Mouse (Mus musculus) left cerebral cortex, postnatal 4 days (tissue): ENCODE results near the gene Tmem206. TPM values are rescaled to one million over a fixed set of nuclear protein-coding genes. Genes with fewer than 3 reads are reported as not detected.

Source experiments
- DNase-seq: peaks from one replicate; pipeline ENCODE4 v3.0.0-alpha.2; 2022
- intact Hi-C: fragments of 180-260 bp; cut with DNase I; formaldehyde crosslinking; loops from one replicate; pipeline ENCODE4 v1.15.1; 2025
- total RNA-seq, 2 experiments: library from RNA; stranded (reverse); gene quantifications; 2 replicates each; pipeline ENCODE4 v1.2.3; 2021

Gene Tmem206
- 10 to 100 TPM; 18.1 to 19.5 TPM for total RNA-seq

DNA sequence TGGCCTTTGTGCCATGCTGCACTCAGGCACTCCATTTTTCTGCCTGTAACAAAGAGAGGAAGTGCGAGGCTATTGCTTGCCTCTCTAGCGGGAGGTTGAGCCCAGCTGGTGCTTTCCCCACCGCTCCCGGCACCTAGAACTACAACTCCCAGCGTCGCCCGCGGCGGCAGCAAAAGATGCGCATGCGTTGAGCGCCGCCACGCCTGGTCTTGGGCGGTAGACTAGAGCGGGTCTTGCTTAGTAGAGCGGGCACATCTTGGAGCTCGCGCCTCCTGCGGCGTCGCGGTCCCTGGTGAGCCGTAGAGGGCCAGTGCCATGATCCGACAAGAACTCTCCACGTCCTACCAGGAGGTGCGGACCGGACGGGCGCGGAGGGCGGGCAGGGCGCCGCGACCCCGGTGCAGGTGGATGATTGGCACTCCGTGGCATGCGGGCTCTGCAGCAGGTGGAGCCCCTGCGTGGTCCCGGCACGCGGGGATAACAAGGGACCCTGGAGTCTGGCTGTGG, at the start of gene Tmem206:
Tmem206 (plus strand) TSS at position 187 of the 507 bp plus-strand sequence.
- peak; percentile 96 for DNase-seq
- intact Hi-C loops = no loop called here

DNA sequence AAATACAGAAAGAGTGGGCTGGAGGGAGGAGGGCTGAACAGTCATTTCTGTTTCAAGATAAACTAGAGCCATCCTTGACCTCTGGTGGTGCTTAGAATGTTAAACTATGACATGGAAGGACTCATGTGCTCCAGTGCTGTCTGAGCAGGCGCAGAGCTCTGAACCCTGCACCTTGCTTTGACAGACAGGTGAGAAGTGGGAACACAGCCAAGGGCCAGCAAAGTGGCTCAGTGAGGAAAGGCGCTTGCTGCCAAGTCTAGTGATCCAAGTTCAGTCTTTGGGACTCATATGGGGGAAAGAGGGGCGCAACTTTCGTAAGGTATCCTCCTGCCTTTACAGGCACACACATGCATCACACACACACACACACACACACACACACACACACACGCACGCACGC, 49.5 kb upstream of the Tmem206 start:
- intact Hi-C loops = loop anchor here (10.0 kb wide), 1 partner anchor 181 kb away; the partner anchor contains the start of gene Batf3
- DNase-seq = no peak

DNA sequence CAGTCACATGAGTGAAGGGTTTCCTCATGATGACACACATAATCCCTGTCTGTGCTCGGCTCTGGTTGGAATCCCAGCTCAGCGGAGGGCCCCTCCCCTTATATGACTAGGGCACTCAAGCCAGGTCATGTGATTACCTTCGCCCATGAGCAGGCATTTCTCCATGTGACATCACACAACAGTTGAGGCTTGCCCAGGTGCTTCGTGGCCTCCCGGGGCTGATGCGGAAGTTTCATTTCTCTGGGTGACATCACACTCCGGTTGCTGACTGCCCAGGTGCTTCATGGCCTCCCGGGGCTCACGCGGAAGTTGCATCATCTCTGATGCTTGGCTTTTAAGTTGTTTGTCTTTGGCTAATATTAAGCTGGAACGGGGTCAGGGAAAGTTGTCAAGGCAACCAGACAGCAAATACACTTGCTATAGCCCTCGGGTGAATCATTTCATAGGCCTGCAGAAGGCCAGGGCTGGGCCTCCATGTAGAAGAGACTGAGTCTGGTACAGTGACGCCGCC, 48.1 kb upstream of the Tmem206 start:
- intact Hi-C loops = loop anchor here (10.0 kb wide), 1 partner anchor 183 kb away; the partner anchor contains the start of gene Batf3
- no peak for DNase-seq

DNA sequence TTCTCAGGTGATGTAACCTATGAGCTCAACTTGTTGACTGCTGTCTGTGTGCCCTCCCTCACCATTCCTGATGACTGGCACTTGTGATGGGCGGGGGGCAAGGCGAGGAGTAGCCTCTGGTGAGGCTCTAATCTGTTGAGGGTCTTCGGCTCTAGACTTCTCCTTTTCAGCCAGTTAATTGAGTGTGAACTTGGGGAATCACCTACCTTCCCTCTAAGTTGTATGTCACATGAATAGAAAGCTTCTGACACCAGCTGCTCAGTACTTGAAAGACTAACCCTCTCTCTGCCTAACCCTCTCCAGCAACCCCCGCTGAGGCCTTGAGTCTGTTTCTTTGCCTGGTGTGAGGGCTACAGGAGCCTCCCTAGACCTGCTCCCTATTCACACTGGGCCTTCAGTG, 47.4 kb upstream of the Tmem206 start:
- intact Hi-C loops = loop anchor here (10.0 kb wide), 1 partner anchor 184 kb away; the partner anchor contains the start of gene Batf3

DNA sequence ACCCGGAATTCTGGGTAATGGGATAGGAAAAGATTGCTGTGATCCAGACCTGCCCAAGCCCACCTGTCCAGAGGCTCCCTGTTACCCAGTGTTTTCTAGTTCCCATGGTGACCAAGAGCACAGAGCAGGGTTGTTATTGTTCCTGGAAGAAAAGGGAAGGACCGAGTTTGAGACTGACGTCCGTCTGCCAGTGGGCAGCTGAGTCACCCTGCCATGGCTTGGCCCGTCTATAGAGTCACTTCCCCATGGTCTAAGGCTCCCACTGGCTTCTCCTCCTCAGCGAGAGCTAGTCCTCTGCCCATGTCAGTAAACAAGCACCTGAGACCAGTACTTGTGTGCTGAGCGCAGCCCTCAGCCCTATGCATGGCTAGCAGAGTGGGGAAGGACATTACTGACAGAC, 44.5 kb upstream of the Tmem206 start:
- no peak for DNase-seq
- intact Hi-C loops = no loop called here

More for the DNA sequence above, 47.4 kb upstream of the Tmem206 start:
- no peak for DNase-seq

DNA sequence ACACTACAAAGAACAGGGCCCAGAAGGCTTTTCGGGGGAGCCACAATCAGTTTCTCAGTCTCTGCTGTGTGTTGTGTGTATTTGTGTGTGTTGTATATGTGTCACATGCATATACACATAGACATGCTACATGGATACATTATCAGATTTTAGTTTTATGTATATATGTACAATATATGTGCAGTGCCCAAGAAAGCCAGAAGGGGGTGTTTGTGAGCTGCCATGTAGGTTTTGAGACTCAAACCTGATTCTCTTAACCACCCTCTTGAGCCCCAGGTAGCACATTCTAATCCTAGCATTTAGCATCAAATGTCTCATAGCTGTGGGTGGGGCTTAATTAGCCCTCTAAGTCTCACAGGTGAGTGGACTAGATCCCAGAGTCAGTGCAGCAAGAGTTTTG, 43.4 kb upstream of the Tmem206 start:
- intact Hi-C loops = no loop called here
- no peak for DNase-seq

DNA sequence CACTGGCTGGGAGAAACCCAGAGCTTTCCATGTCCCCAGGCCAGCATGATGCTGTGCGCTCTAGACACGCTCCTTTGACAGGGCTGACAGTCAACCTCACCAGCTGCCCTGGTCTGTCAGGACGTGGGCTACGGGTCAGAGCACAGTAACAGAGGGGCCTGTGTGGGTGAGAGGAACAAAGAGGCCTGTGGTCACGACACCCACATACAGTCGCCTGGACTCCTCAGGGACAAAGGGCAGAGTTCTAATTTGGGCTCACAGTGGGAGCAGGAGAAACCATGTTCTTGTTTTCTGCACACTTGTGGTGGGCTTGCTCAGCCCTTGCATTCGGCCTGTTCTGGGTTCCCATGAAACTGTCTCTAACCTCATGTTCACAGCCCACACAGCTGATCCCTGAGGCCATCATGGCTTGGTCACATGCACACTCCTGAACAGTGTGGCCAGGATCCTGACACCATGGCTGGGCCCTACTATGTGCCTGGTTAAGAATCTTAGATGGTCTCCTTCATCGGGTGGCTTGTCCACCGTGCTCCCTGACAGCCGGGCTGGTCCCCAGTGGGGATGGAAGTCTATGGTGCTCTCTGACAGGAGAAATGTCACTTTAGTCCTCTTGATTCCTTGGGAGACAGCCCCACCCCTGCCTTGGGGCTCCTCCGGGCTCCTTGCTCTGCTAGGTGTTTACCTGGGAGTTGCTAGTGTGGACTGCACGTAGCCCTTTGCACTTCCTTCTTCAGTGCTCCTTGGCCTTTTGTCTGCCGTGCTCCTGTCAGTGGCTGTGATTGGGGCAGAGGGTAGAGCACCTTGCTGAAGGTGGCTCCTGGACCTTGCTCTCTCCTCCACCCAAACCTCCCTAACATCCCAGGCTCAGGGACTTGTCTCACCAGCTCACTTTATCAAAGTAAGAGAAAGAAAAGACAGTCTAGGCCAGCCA, 42.3 kb upstream of the Tmem206 start:
- DNase-seq = no peak
- intact Hi-C loops = no loop called here

DNA sequence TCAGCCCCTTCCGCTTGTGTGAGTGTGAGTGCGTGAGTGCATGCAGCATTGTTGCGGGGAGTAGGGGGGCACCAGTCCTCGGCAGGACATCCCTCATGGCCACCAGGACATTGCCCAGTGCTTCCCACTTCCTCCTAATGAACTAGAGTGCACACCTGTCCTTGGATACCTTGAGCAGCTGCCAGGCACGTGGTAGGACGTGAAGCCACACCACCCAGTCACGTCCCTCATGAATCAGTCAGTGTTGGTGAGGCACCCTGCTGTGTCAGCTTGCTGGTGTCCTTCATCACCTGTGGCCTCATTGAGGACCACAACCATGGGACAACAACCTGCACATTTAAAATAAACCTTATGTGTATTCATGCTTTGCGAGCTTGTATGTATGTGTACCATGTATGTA, 41.2 kb upstream of the Tmem206 start:
- no peak for DNase-seq
- intact Hi-C loops = no loop called here

DNA sequence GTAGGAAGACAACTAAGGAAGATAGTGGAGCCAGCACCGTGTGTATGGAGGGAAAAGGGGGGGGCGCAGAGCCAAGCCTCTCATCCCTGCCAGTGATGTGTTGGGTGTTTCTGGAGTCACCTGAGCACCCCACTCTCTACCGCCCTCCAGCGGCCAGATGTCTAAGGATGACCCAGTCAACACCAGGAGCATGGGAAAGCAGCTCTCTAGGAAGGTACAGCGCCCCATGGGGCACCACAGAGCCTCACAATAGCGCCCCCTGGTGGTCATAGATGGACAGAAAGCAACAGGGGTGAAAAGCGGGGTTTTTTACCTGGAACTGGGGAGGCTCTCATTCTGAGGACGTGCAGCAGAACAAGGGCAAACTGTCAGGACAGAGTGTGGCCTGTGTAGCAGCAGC, 37.0 kb upstream of the Tmem206 start:
- DNase-seq = peak; percentile 50
- intact Hi-C loops = no loop called here

DNA sequence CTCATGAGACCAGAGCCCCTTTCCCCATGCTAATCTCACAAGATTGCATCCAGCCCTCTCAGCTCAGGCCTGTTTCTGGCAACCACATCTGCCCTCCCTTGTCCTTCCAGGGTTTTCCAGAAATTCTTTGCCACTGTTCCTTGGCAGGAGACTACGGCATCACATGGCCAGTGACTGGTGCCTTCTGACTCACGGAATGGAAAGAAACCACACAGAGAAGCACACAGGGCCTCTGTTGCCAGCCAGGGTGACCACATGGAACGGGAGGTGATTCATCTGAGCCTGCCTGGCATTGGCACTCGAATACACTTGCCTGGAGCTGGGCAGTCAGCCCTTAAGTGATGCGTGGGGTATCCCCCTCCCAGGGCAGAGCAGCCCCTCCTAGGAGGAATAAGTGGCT, 33.4 kb upstream of the Tmem206 start:
- peak; percentile 66 for DNase-seq

DNA sequence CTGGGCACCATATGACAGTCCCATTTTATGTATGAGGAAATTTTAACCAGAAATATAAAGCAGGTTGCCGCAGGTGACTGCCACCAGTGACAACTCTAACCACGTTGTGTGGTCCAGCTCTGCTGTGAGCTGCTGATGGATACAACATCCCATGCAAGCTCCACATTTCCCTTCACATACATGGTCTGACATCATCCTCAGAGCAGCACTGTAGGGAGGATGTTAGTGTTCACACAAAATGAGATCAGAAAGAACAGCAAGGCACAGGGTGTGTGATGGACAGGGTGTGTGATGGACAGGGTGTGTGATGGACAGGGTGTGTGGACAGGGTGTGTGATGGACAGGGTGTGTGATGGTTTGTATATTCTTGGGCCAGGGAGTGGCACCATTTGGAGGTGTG, 32.7 kb upstream of the Tmem206 start:
- intact Hi-C loops = no loop called here
- no peak for DNase-seq

More for the DNA sequence above, 33.4 kb upstream of the Tmem206 start:
- intact Hi-C loops = no loop called here

DNA sequence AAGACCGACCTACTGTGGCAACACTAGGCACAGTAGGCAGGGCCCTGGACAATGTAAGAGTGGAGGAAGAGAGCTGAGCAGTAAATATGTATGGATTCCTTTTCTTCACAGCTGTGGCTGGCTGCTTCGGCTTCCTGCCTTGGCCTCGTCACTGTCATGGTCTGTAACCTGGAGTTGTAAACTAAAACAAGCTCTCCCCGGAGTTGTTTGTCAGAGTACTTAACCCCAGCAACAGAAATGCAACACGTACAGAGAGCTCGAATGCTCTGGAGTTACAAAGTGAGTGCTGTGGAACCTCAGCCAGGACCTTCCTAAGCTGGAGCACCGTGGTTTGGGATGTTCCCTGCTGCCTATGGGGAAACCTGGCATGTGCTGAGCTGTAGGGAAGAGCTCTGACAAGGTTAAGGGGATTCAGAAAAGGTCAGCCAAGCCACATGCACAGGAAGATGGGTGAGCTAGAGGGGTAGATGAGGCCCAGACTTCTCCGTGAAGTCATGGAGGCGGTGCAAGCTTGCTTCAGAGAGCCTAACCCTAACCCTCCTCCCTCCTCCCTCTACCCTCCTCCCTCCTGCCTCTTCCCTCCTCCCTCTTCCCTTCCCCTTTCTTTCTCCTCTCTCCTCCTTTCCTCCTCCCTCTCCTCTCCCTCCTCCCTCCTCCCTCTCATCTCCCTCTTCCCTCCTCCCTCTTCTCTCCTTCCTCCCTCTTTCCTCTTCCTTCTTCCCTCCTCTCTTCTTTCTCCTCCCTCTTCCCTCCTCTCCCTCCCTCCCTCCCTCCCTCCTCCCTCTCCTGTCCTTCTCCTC, 31.5 kb upstream of the Tmem206 start:
- intact Hi-C loops = no loop called here
- DNase-seq = no peak

DNA sequence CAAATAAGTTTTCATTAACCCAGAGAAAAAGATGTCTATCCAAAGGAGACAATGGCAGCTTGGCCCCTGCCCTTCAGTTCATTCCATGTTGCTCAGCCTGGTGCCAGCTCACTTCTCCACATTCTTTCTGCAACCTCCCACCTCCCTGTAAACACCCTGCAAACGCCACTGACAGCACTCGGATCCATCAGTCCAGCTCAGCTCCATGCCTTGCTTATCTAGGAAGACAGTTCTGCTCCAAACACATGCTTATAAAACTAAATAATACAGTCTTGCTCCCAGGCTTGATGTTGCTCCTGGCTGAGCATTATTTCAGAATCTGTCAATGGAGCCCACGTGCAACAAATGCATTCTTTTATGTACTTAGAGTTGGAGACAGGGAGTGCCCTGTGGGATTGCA, 29.9 kb upstream of the Tmem206 start:
- intact Hi-C loops = no loop called here
- no peak for DNase-seq

DNA sequence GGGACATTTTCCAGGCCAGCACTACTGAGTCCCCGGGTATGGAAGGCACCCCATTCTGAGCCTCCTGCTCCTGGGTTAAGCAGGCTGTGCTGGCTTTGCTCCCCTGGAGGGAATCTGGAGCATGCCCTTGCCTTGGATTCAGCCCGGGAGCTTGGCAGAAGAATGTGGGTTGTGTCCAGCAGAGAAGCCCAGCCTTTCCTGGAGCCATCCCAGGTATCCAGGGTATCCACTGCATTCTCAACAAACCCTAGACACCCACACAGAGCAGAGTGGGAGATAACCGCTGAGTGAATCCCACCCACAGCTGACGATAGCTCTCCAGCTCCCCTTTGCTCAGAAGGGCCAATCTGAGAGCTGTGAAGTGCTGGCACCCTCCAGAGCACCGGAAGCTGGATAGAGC, 29.3 kb upstream of the Tmem206 start:
- intact Hi-C loops = no loop called here
- peak; percentile 38 for DNase-seq

DNA sequence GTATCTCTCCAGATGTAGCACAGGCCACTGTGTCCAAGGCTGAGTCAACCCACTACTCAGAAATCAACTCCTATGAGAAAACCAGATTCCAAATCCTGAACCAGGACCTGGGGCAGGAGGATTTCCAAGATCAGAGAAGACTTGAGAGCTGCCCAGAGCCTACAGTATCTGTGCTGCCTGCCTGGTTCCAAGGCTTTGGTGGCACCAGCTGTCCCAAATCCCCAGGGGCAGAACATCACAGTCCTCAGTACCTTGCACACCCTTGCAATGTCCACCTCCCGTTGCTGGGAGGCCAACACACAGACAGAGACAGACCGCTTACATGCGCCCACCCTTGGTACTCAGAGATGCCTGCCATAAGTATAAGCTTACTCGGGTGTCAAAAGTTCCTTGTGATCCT, 27.4 kb upstream of the Tmem206 start:
- intact Hi-C loops = no loop called here
- no peak for DNase-seq

DNA sequence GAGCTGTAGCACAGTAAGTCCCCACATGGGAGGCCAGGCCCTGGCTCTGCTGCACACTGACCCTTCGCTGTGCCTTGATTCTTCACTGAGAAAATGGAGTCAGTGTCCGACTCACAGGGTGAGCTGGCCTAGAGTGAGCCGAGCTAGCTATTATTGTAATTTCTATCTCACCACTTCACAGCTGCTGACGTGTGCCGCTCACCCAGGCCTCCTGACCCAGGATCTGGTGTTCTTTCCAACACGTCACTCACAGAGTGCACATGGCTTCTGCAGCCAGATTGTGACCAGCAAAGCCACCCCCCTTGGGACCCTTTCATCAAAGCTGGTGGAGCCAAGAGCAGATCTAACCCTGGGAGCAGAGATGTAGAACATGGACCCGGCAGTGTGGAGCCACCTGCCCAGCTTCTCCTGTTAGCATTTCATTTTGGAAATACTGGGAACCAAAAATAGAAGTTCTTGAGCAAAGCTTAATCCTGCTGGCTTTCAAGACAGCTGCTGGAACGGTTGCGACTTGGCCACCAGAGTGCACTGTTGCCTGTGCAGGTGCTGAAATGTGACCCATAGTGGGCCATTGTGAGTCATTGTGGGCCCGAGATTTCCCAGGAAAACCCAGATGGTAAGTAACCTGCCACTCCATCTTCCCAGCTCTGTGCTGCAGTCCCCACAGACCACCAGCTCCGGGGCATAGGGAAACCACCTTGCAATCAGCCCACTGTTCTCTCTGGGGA, 26.3 kb upstream of the Tmem206 start:
- intact Hi-C loops = no loop called here
- peak; percentile 38 for DNase-seq

DNA sequence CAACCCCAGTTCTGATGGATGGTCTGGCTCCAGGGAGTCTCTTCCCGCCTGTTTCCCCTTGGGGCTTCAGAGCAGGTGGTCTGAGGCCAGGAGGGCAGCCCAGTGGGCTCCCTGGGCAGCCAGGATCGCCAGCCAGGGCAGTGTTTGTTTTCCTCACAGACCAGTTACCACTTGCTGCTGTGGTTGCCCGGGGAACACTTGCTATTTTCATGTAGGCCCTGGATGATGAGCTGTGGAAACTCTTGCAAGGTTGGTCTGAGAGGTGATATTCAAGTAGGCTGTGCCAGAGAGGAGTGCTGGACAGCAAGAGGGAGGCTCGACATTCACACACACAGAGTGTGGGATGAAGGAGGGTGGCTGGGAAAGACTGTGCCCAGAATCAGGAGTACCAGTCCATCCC, 23.8 kb upstream of the Tmem206 start:
- DNase-seq = no peak
- intact Hi-C loops = no loop called here

DNA sequence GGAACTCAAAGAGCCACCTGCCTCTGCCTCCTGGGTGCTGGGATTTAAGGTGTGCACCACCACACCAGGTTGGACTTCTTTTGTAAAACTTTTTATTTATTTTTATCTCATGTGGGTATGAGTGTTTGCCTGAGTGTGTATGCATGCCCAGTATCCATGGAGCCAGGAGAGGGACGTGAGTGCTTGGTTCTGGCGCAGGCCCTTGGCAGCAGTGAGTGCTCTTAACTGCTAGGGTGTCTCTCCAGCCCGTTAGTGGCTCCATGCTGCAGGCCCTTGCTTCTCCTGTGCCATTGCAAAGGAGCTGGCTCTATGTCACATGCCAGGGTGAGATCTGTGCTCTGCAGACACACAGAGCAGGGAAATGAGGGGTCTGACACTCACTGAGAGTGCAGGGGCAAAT, 22.0 kb upstream of the Tmem206 start:
- no peak for DNase-seq
- intact Hi-C loops = no loop called here

DNA sequence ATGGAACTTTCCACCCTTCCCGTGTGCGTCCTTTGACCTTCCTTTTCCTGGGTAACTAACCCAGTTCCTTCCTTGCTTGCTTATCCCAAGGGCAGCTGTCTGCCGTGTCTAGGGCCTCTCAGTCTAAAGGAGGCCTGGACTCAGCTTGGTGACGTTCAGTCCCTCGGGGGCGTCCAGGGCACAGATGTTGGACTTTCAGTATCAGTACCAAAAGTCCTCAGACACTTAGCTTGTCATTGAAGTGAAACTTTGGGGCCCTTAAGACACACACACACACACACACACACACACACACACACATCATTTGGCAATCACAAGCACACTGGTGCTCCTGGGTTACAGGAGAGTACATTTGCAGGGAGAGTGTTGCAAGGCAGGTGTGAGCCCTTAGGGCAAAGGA, 21.5 kb upstream of the Tmem206 start:
- DNase-seq = no peak
- intact Hi-C loops = no loop called here

DNA sequence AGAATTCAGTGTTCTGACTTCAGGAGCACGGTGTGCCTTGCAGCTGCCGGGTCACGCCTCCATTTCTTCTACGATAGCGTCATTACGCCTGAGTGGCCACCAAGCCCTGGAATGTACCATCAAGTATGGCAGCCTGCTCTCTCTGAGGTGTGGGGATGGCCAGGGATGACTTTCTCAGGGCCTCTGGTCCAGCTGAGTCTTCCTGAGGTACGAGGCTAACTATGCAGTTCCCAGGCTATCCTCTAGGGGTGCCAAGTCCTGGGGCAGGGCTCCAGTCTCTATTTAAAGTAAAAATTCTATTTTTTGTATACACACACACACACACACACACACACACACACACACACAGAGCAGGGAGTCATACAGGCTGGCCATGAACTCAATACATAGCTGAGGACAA, 20.1 kb upstream of the Tmem206 start:
- DNase-seq = no peak
- intact Hi-C loops = no loop called here

DNA sequence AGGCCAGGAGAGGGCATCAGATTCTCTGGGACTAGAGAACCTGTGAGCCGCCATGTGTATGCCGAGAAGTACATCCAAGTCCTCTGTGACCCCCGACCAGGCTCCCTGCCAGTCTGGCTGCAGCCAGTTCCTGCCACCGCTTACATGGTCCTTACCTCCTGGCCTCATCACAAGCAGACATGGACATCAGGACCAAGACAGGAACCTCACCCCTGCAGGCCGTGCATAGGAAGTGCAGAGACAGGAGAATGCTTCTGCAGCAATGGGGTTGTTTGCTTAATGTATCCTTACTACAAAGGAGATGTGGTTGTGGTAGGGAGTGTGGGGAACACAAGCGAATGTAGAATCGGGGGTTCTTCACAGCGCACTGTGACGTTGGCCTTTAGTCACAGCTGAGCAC, 19.4 kb upstream of the Tmem206 start:
- no peak for DNase-seq
- intact Hi-C loops = no loop called here
